Mouse (Mus musculus) mouse trophoblast stem cell (cell line): ENCODE measurements around the gene Adgrl4.

Experiments used
- in situ Hi-C, 2 experiments: fragments of 300-500 bp; cut with MseI, MboI; formaldehyde crosslinking; loops; 2 replicates in 1 of 2; 3 replicates in 1 of 2; pipeline ENCODE4 v1.15.1; 2025

Gene Adgrl4

GRCm38 (mm10) chr3:151488853-151489252 lies 51.2 kb downstream of the Adgrl4 start:
- in situ Hi-C loops: no loop called here

DNA sequence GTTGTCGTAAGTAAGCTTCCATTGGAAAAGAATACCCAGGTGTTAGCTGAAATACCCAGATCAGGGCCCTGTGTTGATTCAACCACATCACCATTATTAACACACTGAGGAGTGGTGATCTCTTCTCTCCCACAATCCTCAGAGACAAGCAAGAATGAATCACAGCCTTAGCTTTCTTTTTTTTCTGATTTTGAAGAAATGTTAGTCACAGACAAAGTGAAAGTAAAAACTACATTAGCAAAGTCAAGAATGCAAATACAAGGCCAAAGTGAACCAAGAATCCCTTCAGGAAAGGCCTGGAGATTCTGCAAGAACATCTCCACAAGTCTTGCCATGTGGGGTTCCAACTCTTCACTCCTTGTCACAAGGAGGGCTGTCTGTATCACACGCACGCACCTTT lies 67.9 kb downstream of the Adgrl4 start:
- in situ Hi-C loops: no loop called here

DNA sequence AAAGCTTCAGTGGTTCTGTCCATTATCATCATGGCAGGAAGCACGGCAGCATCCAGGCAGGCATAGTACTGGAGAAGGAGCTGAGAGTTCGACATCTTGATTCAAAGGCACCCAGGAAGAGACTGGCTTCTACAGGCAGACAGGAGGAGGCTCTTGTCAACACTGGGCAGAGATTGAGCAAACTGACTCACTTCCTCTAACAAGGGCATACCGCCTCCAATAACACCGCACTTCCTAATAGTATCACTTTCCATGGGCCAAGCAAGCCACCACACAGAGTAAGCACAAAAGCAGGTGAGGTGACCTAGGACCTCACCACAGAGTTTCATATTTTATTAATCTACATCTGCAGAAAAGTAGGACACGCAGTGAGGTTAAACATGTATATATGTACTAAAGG lies 73.5 kb downstream of the Adgrl4 start:
- in situ Hi-C loops: no loop called here

DNA sequence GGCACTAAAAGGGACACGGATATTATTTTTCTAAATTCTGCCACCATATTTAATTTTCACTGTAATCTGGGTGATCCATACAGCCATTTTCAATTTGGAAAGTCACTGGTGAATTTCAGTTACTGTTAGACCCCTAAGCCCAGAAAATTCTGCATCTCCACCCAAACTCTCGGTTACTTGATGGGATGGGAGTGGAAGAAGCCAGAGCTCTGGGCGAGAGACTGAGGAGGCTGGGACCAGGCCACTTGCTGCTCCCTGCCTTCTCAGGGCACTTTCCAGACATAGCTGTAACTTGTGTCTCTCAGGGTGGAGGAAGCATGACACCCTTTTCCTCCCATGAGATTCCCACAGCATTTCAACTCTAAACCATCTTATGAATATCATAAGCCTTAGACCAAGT lies 109.5 kb downstream of the Adgrl4 start:
- in situ Hi-C loops: no loop called here

DNA sequence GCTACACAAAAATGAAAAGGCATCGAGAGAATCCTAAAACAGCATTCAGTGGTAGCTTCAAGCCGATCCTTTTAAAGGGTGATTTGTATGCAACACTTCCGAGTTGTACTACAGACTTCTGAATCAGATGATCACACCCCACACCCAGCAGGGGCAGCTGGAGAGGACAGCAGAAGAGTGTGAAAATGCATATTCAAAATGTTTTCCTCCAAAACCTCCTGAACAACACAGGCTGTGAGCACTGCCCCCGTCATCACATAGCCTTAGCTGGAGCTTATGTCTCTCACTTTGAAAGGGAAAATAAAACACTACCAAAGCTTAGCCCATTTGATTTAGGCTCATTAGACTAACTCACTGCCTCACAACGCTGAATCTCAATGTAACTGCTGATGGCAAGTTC lies 113.3 kb downstream of the Adgrl4 start:
- in situ Hi-C loops: loop anchor here in 1 of 2 experiments (25.0 kb wide), 1 partner anchor 1164 kb away; no protein-coding TSS in a partner anchor

DNA sequence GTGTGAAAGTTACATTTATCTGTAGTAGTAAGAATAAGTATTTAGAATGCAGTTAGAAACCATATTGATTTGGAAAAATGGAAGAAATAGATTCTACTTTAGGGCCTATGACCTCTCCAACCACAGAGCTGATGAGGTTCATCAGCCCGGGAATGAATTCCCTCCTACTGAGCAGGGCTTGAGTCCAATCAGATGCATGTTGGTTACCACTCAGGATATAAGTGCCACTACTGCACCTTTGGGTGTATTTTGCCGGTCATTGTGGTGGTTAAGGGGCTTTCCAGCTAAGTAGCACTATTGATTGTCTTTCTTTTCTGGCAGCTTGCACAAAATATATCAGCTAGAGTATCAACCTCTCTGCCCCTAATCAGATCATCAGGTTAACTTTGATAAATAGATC lies 118.9 kb downstream of the Adgrl4 start:
- in situ Hi-C loops: loop anchor here in 1 of 2 experiments (25.0 kb wide), 1 partner anchor 1169 kb away; no protein-coding TSS in a partner anchor

DNA sequence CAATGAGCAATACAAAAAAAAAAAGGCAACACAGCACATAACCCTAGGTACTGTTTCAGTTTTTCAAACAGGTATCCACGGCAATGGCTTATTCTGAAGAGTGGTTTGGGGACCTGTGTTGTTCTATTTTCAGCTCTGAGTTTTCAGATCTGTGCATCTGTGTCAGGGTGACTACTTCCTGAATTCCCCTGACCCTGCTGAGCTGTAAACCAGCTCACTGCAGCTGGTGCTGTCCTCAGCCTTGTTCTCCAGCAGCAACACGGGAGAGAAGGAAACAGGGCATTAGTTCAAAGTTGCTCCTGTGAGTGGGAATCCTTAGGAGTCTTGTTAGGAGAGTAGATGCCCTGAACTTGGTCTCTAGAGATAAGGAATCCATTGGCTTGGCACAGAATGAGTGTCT lies 119.4 kb downstream of the Adgrl4 start:
- in situ Hi-C loops: loop anchor here in 1 of 2 experiments (25.0 kb wide), 1 partner anchor 1170 kb away; no protein-coding TSS in a partner anchor

DNA sequence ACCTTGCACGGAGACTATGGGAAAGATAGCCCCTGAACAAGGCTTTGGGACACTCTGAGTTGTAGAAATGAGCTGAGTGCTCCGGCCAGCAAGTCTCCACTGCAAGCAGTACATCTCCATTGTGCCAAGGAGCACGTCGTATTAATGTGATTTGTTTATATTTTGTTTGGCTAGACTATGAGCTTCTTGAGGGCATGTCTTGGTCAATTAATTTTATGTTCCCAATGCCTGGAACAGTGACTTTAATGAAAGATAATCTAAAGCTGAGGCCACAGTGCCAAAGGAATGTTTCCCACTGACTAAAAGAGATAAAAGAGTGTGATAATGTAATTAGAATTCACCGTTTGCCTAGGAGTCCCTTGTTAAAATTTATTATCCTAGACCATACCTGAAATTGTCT lies 119.9 kb downstream of the Adgrl4 start:
- in situ Hi-C loops: loop anchor here in 1 of 2 experiments (25.0 kb wide), 1 partner anchor 1170 kb away; no protein-coding TSS in a partner anchor

- in situ Hi-C loops: loop anchor here in 1 of 2 experiments (25.0 kb wide), 1 partner anchor 1171 kb away; no protein-coding TSS in a partner anchor
Observed at GRCm38 (mm10) chr3:151558374-151558773, 120.7 kb downstream of the Adgrl4 start.

DNA sequence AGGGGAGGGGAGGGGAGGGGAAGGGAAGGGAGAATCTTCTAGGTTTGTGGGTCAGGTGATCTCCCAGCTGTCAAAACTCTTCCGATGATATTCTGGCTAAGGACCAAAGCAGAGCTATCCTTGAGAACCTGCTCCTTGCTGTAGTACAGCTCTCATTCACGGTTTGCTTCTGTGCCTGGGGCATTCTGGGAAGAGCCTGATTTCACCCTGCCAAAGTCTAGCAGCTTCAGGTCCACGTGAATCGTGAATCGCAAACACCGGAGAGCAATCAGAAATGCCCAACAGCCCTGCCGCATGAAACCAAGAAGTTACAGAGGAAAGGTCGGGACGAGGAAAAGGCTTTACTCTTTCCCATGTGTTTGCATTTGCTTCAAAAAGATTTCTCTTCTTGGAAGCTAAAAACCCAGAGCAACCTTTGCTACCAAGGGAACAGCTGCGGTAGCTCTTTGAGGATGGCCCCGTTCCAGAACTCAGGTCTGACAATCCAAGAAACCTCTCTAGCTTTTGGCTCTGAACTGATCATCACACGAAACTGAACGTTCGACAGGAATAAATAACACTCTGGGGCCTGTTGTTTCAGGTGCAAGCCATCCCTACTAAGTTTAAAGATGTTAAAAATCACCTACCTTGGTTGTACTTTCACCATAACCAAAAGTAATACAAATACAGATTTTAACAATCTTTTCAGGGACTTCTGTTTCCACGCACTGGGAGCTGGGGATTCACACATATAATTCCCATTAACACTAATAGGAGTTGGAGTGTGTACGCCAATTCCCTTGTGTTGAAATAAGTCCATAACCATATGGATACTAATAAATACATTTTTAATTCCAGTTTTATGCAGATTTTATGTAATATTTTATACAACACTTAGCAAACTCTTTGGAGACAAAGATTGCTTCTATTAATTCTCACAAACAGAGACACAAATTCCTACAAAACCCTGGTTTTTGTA lies 128.3 kb downstream of the Adgrl4 start:
- in situ Hi-C loops: loop anchor here in 1 of 2 experiments (25.0 kb wide), 1 partner anchor 1179 kb away; no protein-coding TSS in a partner anchor

DNA sequence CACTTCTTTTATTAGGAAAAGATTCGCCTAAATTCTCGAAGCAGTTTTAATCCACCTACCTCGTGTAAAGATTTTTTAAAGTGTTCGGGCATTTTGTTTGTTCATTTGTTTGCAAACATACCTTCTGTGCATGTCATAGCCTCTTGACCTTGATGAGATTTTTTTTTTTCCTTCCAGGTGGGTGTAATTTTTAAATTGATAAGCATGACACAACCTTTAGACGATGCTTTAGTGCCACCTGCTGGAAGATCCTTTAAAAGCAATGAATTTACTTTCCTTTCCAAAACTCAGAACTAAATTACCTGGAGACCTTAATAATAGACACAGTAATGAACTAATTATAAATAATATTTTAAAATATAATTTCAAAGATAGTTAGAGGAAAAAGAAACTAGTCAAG lies 128.9 kb downstream of the Adgrl4 start:
- in situ Hi-C loops: loop anchor here in 1 of 2 experiments (25.0 kb wide), 1 partner anchor 1179 kb away; no protein-coding TSS in a partner anchor

GRCm38 (mm10) chr3:151567541-151567940 lies 129.9 kb downstream of the Adgrl4 start:
- in situ Hi-C loops: loop anchor here in 1 of 2 experiments (25.0 kb wide), 1 partner anchor 1180 kb away; no protein-coding TSS in a partner anchor

- in situ Hi-C loops: loop anchor here in 1 of 2 experiments (25.0 kb wide), 1 partner anchor 1185 kb away; no protein-coding TSS in a partner anchor
Observed at GRCm38 (mm10) chr3:151572089-151572488, 134.4 kb downstream of the Adgrl4 start.

GRCm38 (mm10) chr3:151575292-151575691 lies 137.6 kb downstream of the Adgrl4 start:
- in situ Hi-C loops: no loop called here

- in situ Hi-C loops: no loop called here
Observed at GRCm38 (mm10) chr3:151576155-151576554, 138.5 kb downstream of the Adgrl4 start.

GRCm38 (mm10) chr3:151591904-151592303 lies 154.2 kb downstream of the Adgrl4 start:
- in situ Hi-C loops: no loop called here
